Mouse (Mus musculus): ENCODE data around the gene Gm28048. TPM values are rescaled to one million over a fixed set of nuclear protein-coding genes. Genes with fewer than 3 reads are reported as not detected.
A peak's percentile ranks its signal among the peaks of the same experiment; 100 is the strongest.

The Gm28048 gene
- 36.3 and 52.4 TPM in 2 replicates for total RNA-seq (2017)

DNA sequence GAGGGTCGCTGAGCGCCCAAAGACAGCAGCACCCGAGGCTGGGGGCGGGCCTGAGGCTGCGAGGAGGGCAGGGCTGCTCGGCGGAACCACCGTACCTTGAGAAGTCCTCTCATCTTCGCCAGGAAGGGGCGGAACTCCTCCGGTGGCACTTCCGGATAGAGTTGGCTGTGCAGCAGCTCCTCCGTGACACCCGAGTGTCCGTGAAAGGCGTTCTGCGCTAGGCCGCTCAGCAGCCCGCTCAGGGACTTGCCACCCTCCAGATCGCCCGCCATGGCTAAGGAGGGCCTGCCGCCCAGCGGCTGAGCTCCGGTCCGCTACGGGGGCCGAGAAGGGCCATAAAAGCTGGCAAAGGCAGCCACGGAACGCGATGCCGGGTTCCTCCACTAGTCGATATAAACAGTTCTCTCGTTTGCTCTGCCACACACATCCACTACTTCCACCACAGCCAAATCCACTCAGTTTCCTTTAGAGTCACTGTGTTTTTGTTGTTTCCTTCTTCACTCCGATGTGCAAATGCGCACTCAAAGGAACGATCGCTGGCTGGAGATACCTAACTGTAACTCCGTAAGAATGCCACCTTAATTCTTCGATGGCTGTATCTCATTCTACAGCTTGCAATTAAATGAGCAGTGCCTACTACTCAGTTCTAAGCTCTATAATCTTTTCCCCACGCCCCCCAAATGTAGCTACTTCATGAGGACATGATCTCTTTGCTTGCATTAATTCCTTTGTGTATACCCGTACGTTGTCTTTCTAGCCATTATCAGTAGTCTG is at the start of gene Gm28048, which contains the start of gene Commd1:
Gene Gm28048, minus strand, starts transcription at position 107 of the 774 bp plus-strand sequence.
Gene Commd1, minus strand, starts transcription at position 399 of the 774 bp plus-strand sequence.
- ATAC-seq (replicated peaks in 1 of 2; ENCODE audit: insufficient read depth in 1 of 2, low FRiP score in 2 of 2, low TSS enrichment in 1 of 2, low read depth in 1 of 2, poor library complexity in 2 of 2, severe bottlenecking in 2 of 2) = peak; percentile 85 to 94

- ATAC-seq (replicated peaks in 1 of 2; ENCODE audit: insufficient read depth in 1 of 2, low FRiP score in 2 of 2, low TSS enrichment in 1 of 2, low read depth in 1 of 2, poor library complexity in 2 of 2, severe bottlenecking in 2 of 2) = no peak
Observed at GRCm38 (mm10) chr11:23029399-23029798, 47.5 kb upstream of the Gm28048 start.

GRCm38 (mm10) chr11:23028957-23029356 is 47.1 kb upstream of the Gm28048 start:
- ATAC-seq (replicated peaks in 1 of 2; ENCODE audit: insufficient read depth in 1 of 2, low FRiP score in 2 of 2, low TSS enrichment in 1 of 2, low read depth in 1 of 2, poor library complexity in 2 of 2, severe bottlenecking in 2 of 2) = no peak

GRCm38 (mm10) chr11:23024169-23024568 is 42.3 kb upstream of the Gm28048 start:
- ATAC-seq (replicated peaks in 1 of 2; ENCODE audit: insufficient read depth in 1 of 2, low FRiP score in 2 of 2, low TSS enrichment in 1 of 2, low read depth in 1 of 2, poor library complexity in 2 of 2, severe bottlenecking in 2 of 2) = peak; percentile 39 to 56

- ATAC-seq (replicated peaks in 1 of 2; ENCODE audit: insufficient read depth in 1 of 2, low FRiP score in 2 of 2, low TSS enrichment in 1 of 2, low read depth in 1 of 2, poor library complexity in 2 of 2, severe bottlenecking in 2 of 2) = no peak
Observed at GRCm38 (mm10) chr11:23023155-23023554, 41.3 kb upstream of the Gm28048 start.

GRCm38 (mm10) chr11:23020841-23021240 is 39.0 kb upstream of the Gm28048 start:
- ATAC-seq (replicated peaks in 1 of 2; ENCODE audit: insufficient read depth in 1 of 2, low FRiP score in 2 of 2, low TSS enrichment in 1 of 2, low read depth in 1 of 2, poor library complexity in 2 of 2, severe bottlenecking in 2 of 2) = no peak

DNA sequence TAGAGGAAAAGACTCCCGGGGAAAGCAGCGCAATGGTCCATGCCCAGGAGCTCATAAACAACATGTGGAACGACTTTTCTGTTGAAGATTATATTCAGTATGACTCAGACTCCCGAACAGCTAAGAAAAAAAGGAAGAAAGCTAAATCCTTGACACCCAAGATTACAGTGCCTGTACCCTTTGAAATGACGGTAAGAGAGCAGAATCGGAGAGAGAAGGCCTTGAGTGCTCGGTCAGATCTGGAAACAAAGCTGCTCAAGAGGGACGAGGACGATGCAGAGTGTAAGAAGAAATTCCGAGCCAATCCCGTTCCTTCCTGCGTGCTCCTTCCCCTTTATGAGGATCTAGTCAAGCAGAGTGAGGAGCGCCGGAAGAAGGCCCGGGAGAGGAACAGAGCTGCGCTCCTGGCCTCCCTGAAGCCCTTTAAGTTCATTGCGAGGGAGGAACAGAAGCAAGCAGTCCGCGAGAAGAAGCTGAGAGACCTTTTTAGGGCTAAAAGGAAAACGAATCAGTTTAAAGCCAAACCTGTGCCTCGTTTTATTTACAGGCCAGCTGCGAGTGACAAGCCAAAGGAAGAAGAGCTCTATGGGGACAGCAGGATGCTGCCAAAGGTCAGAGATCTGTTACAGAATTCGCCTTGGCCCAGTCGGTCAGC is 38.4 kb upstream of the Gm28048 start:
- ATAC-seq (replicated peaks in 1 of 2; ENCODE audit: insufficient read depth in 1 of 2, low FRiP score in 2 of 2, low TSS enrichment in 1 of 2, low read depth in 1 of 2, poor library complexity in 2 of 2, severe bottlenecking in 2 of 2) = no peak

DNA sequence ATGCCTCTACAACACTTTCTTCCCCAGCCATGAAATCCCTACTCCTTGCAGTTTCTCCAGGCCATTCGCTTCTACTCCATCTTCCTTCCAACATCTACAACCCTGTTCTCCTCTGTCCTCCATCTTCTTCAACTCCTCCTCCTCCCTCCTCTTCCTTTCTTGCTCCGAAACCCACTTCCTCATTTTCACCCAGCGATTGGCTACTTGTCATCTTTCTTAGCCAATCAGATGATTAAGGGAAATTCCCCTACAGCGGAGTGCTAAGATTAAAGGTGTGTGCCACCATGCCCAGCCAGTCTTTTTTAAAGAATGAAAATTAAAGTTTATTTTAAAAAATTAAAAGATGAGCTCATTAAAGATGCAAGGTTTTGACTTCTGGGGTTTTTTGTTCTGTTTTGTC is 36.1 kb upstream of the Gm28048 start:
- no peak for ATAC-seq (replicated peaks in 1 of 2; ENCODE audit: insufficient read depth in 1 of 2, low FRiP score in 2 of 2, low TSS enrichment in 1 of 2, low read depth in 1 of 2, poor library complexity in 2 of 2, severe bottlenecking in 2 of 2)

GRCm38 (mm10) chr11:23014996-23015395 is 33.1 kb upstream of the Gm28048 start:
- no peak for ATAC-seq (replicated peaks in 1 of 2; ENCODE audit: insufficient read depth in 1 of 2, low FRiP score in 2 of 2, low TSS enrichment in 1 of 2, low read depth in 1 of 2, poor library complexity in 2 of 2, severe bottlenecking in 2 of 2)

GRCm38 (mm10) chr11:23013580-23014294 is 31.8 kb upstream of the Gm28048 start:
- ATAC-seq (replicated peaks in 1 of 2; ENCODE audit: insufficient read depth in 1 of 2, low FRiP score in 2 of 2, low TSS enrichment in 1 of 2, low read depth in 1 of 2, poor library complexity in 2 of 2, severe bottlenecking in 2 of 2) = no peak

- ATAC-seq (replicated peaks in 1 of 2; ENCODE audit: insufficient read depth in 1 of 2, low FRiP score in 2 of 2, low TSS enrichment in 1 of 2, low read depth in 1 of 2, poor library complexity in 2 of 2, severe bottlenecking in 2 of 2) = no peak
Observed at GRCm38 (mm10) chr11:23013096-23013495, 31.2 kb upstream of the Gm28048 start.

DNA sequence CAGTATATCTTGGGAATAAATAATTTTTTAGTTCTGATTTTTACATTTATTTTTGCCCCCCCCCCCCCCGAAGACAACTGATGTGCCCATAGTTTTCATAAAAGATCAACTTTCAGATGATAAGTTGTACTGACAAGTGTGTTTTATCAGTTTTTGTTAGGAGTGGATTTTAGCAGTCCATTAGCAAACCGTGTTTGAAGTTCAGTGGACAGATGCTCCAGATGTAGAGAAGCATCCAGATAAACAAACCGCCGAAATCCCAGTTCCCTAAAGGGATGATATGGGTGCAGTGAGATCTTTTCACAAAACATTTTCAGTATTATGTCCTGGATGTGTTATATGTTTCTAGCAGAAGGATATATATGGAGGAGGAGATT is 26.9 kb upstream of the Gm28048 start:
- no peak for ATAC-seq (replicated peaks in 1 of 2; ENCODE audit: insufficient read depth in 1 of 2, low FRiP score in 2 of 2, low TSS enrichment in 1 of 2, low read depth in 1 of 2, poor library complexity in 2 of 2, severe bottlenecking in 2 of 2)

GRCm38 (mm10) chr11:23008181-23008823 is 26.4 kb upstream of the Gm28048 start:
- peak; percentile 82 to 91 for ATAC-seq (replicated peaks in 1 of 2; ENCODE audit: insufficient read depth in 1 of 2, low FRiP score in 2 of 2, low TSS enrichment in 1 of 2, low read depth in 1 of 2, poor library complexity in 2 of 2, severe bottlenecking in 2 of 2)

DNA sequence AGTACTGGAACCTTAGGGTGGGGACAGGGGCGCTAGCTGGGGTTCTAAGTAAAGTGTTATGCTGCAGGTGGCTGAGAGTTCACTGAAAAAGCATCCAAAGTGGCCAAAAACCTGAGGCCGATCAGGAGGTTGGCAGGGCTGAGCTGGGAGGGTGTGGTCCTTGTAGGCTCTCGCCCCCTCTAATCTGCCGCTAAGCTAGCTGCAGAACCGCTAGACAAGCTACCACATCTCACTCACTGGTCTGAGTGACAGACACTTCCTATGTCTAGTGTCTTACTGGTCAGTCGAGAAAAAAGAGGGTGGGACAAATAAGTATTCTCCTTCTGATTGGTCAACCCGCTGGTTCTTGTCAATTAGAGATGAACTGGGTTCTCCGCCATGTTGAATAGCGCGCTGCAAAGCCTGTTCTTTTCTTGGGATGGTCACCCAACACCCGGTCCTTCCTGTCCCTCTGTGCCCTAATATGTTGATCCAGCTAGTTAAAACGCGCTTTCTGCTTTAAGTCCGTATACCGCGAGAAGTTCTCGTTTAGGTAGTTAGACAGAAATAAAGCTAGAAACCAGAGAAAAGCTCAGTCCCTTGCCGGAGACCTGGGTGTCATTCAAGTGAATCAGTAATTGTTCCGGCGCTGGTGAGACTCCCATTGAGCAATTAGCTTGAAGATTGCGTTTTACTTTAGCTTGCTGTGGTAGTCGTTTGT is 25.7 kb upstream of the Gm28048 start, which contains the start of gene Fam161a:
Gene Fam161a, plus strand, starts transcription at position 51 of the 700 bp plus-strand sequence.
- ATAC-seq (replicated peaks in 1 of 2; ENCODE audit: insufficient read depth in 1 of 2, low FRiP score in 2 of 2, low TSS enrichment in 1 of 2, low read depth in 1 of 2, poor library complexity in 2 of 2, severe bottlenecking in 2 of 2) = peak; percentile 94 to 95

DNA sequence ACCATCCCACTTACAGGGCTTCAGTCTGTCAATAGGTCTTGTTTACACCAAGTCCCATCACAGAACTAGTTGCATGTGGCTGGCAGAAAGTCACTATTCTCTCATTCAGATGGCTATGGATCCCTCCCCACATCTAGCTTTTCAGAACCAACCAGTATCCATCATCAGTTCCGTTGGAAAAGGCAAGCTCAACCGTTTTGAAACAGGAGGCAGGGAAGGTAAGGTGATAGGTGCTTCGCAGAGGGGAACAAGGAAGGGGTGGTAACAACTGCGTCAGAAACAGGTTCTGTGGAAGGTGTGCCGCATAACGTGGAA is 25.2 kb upstream of the Gm28048 start:
- peak in 1 of 2 experiments; percentile 15; a peak in 2 of 4 replicates for ATAC-seq (replicated peaks in 1 of 2; ENCODE audit: insufficient read depth in 1 of 2, low FRiP score in 2 of 2, low TSS enrichment in 1 of 2, low read depth in 1 of 2, poor library complexity in 2 of 2, severe bottlenecking in 2 of 2)

DNA sequence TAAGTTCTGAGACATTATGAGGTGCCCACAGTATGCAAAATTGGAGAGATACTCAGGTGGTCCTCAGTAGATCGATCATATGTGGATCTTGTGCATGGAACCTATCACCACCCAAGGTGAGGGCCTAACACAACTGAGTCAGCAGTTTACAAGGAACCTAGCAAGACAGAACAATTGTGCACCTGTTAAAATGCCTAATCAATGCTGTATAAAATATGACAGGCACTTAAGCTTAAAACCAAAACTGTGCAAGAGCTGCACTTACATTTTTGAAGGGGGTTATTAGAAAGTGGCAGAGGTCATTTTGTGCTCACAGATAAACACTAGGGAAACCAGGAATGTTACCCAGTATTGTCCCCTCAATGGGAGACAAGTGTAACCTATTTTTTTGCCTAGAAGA is 23.4 kb upstream of the Gm28048 start:
- ATAC-seq (replicated peaks in 1 of 2; ENCODE audit: insufficient read depth in 1 of 2, low FRiP score in 2 of 2, low TSS enrichment in 1 of 2, low read depth in 1 of 2, poor library complexity in 2 of 2, severe bottlenecking in 2 of 2) = no peak

GRCm38 (mm10) chr11:22998308-22998707 is 16.4 kb upstream of the Gm28048 start:
- ATAC-seq (replicated peaks in 1 of 2; ENCODE audit: insufficient read depth in 1 of 2, low FRiP score in 2 of 2, low TSS enrichment in 1 of 2, low read depth in 1 of 2, poor library complexity in 2 of 2, severe bottlenecking in 2 of 2) = no peak

Measured in hematopoietic stem cell, adult 5-6 weeks (primary cell).